Mouse (Mus musculus) forebrain, postnatal 0 days (tissue): ENCODE results near the gene 1700012B07Rik. TPM values are rescaled to one million over a fixed set of nuclear protein-coding genes. Genes with fewer than 3 reads are reported as not detected.

Source experiments
- ATAC-seq: fragments of 200-750 bp; cut with Nextera tagmentation; 2 replicates; pipeline ENCODE4 v1.8.0; 2017; ENCODE audit warnings: mild to moderate bottlenecking, moderate library complexity
- DNase-seq: peaks from one replicate; pipeline ENCODE4 v3.0.0-alpha.2; 2015
- H3K27ac ChIP-seq: fragments of 300-500 bp; sonication (generic); 2 replicates; pipeline ENCODE4 v1.5.1; 2014; ENCODE audit warnings: low read depth, mild to moderate bottlenecking, antibody characterized with exemption, low read length, moderate library complexity, mixed read lengths
- H3K27me3 ChIP-seq: fragments of 300-500 bp; sonication (generic); 2 replicates; pipeline ENCODE4 v1.6.1; 2014; ENCODE audit warnings: mild to moderate bottlenecking, low read length, mixed read lengths; ENCODE audit not compliant: insufficient read depth
- H3K36me3 ChIP-seq: fragments of 300-500 bp; sonication (generic); 2 replicates; pipeline ENCODE4 v1.6.1; 2014; ENCODE audit warnings: mild to moderate bottlenecking, moderate library complexity; ENCODE audit not compliant: insufficient read depth
- H3K4me1 ChIP-seq: fragments of 300-500 bp; sonication (generic); 2 replicates; pipeline ENCODE4 v1.6.1; 2014; ENCODE audit warnings: antibody characterized with exemption; ENCODE audit not compliant: insufficient read depth
- H3K4me2 ChIP-seq: fragments of 300-500 bp; sonication (generic); 2 replicates; pipeline ENCODE4 v1.6.1; 2014; ENCODE audit warnings: low read depth, mild to moderate bottlenecking, moderate library complexity
- H3K4me3 ChIP-seq: fragments of 300-500 bp; sonication (generic); 2 replicates; pipeline ENCODE4 v1.5.1; 2014; ENCODE audit warnings: low read depth, low read length, mixed read lengths
- H3K9ac ChIP-seq: fragments of 300-500 bp; sonication (generic); 2 replicates; pipeline ENCODE4 v1.6.1; 2014; ENCODE audit warnings: mild to moderate bottlenecking
- H3K9me3 ChIP-seq: fragments of 300-500 bp; sonication (generic); 2 replicates; pipeline ENCODE4 v1.6.1; 2016; ENCODE audit warnings: low read length
- CTCF ChIP-seq: sonication (generic); IDR thresholded peaks from 2 replicates; pipeline ENCODE4 v1.5.1; 2016; ENCODE audit warnings: antibody characterized with exemption, control low read depth, low read depth
- WGBS: fragments of 180-500 bp; shearing (Covaris S2); extraction: QIAGEN DNeasy Blood & Tissue Kit; methylation state at CpG from one replicate; pipeline ENCODE4 v1.1.7; 2014; 5-methylcytosine and 5-hydroxymethylcytosine counted together
- polyA plus RNA-seq: library from polyadenylated mRNA; unstranded; fragments of >200 nt; fragmentation: Nextera tagmentation; extraction: Ambion mirVana; gene quantifications from 2 replicates; pipeline ENCODE4 v1.2.1, GENCODE M21; 2015
- total RNA-seq: library from RNA; depleted of rRNA; stranded (reverse); fragments of >200 nt; gene quantifications from 2 replicates; pipeline ENCODE4 v1.2.3, GENCODE M21; 2014; rRNA removed

1700012B07Rik gene
- not detected in 2 replicates for total RNA-seq
- polyA plus RNA-seq, result not detected in 2 replicates

- Histone ChIP-seq H3K36me3 (no peaks in the 10 kb centered on the region), H3K27ac (no peak within 1 kb of the TSS), H3K4me1 (no peaks in the 10 kb centered on the region), H3K9ac (no peak within 1 kb of the TSS), H3K9me3 (no peaks in the 10 kb centered on the region), H3K4me2 (no peak within 1 kb of the TSS), H3K27me3 (no peaks in the 10 kb centered on the region), H3K4me3 (no peak within 1 kb of the TSS)
- DNase-seq, result no peak
- ATAC-seq, result no peak
- WGBS, result 92% methylated on average over 4 of the region's 4 CpGs
- no peak for TF ChIP-seq CTCF
These were observed at the start of gene 1700012B07Rik for GRCm38 (mm10) chr11:109827946-109828345. Gene 1700012B07Rik, minus strand, starts transcription at chr11:109828046.

GRCm38 (mm10) chr11:109876767-109877166 is 48.9 kb upstream of the 1700012B07Rik start:
- H3K27ac ChIP-seq, result no peak overlapping the region
- H3K4me1 ChIP-seq, result no peaks in the 10 kb centered on the region
- ATAC-seq (no peak), DNase-seq (peak; percentile 19)
- no peak overlapping the region for H3K4me2 ChIP-seq
- H3K36me3 ChIP-seq, result no peaks in the 10 kb centered on the region
- H3K9ac ChIP-seq, result no peak overlapping the region
- no peak for TF ChIP-seq CTCF
- no peak overlapping the region for H3K4me3 ChIP-seq
- 52% methylated on average over 9 of the region's 9 CpGs for WGBS
- H3K27me3 ChIP-seq, result no peaks in the 10 kb centered on the region
- H3K9me3 ChIP-seq, result no peaks in the 10 kb centered on the region

GRCm38 (mm10) chr11:109875834-109876233 is 48.0 kb upstream of the 1700012B07Rik start:
- Histone ChIP-seq H3K4me1 (no peaks in the 10 kb centered on the region), H3K4me2 (no peak overlapping the region), H3K27ac (no peak overlapping the region), H3K9me3 (no peaks in the 10 kb centered on the region), H3K9ac (no peak overlapping the region), H3K36me3 (no peaks in the 10 kb centered on the region), H3K4me3 (no peak overlapping the region), H3K27me3 (no peaks in the 10 kb centered on the region)
- ATAC-seq (no peak), DNase-seq (no peak)
- no peak for TF ChIP-seq CTCF
- WGBS, result 75% methylated on average over 3 of the region's 3 CpGs

GRCm38 (mm10) chr11:109875525-109875802 is 47.6 kb upstream of the 1700012B07Rik start:
- H3K9me3 ChIP-seq, result no peaks in the 10 kb centered on the region
- H3K9ac ChIP-seq, result no peak overlapping the region
- H3K4me3 ChIP-seq, result no peak overlapping the region
- DNase-seq, result no peak
- H3K27ac ChIP-seq, result no peak overlapping the region
- 100% methylated on average over 1 of the region's 1 CpGs for WGBS
- H3K4me1 ChIP-seq, result no peaks in the 10 kb centered on the region
- no peak for ATAC-seq
- H3K4me2 ChIP-seq, result no peak overlapping the region
- no peaks in the 10 kb centered on the region for H3K27me3 ChIP-seq
- no peaks in the 10 kb centered on the region for H3K36me3 ChIP-seq
- no peak for TF ChIP-seq CTCF

GRCm38 (mm10) chr11:109874651-109875524 is 47.0 kb upstream of the 1700012B07Rik start:
- no peak for ATAC-seq
- TF ChIP-seq CTCF, result no peak
- no peaks in the 10 kb centered on the region for H3K27me3 ChIP-seq
- H3K9me3 ChIP-seq, result no peaks in the 10 kb centered on the region
- H3K27ac ChIP-seq, result no peak overlapping the region
- H3K36me3 ChIP-seq, result no peaks in the 10 kb centered on the region
- H3K4me2 ChIP-seq, result no peak overlapping the region
- no peak overlapping the region for H3K9ac ChIP-seq
- DNase-seq, result no peak
- H3K4me3 ChIP-seq, result no peak overlapping the region
- WGBS, result 88% methylated on average over 11 of the region's 11 CpGs
- H3K4me1 ChIP-seq, result no peaks in the 10 kb centered on the region

- 84% methylated on average over 22 of the region's 22 CpGs for WGBS
- H3K27me3 ChIP-seq, result no peaks in the 10 kb centered on the region
- no peak for ATAC-seq
These were observed 46.2 kb upstream of the 1700012B07Rik start for GRCm38 (mm10) chr11:109873852-109874610.

GRCm38 (mm10) chr11:109873161-109873775 is 45.4 kb upstream of the 1700012B07Rik start:
- Histone ChIP-seq H3K36me3 (no peaks in the 10 kb centered on the region), H3K9me3 (no peaks in the 10 kb centered on the region), H3K27me3 (no peaks in the 10 kb centered on the region), H3K4me2 (no peak overlapping the region), H3K27ac (no peak overlapping the region), H3K9ac (no peak overlapping the region), H3K4me3 (no peak overlapping the region), H3K4me1 (no peaks in the 10 kb centered on the region)
- WGBS, result 49% methylated on average over 9 of the region's 9 CpGs
- DNase-seq, result peak; percentile 80
- peak; percentile 65 for TF ChIP-seq CTCF
- ATAC-seq, result no peak

More at GRCm38 (mm10) chr11:109873852-109874610, 46.2 kb upstream of the 1700012B07Rik start:
- H3K4me3 ChIP-seq, result no peak overlapping the region
- DNase-seq, result no peak
- H3K4me1 ChIP-seq, result no peaks in the 10 kb centered on the region
- no peaks in the 10 kb centered on the region for H3K36me3 ChIP-seq
- no peak overlapping the region for H3K27ac ChIP-seq
- H3K9me3 ChIP-seq, result no peaks in the 10 kb centered on the region
- H3K4me2 ChIP-seq, result no peak overlapping the region
- TF ChIP-seq CTCF, result no peak
- H3K9ac ChIP-seq, result no peak overlapping the region
